Mouse (Mus musculus) retina, postnatal 1 day (tissue): Measurements from ENCODE around the gene Ptp4a2.

Experiments used
- DNase-seq: peaks from one replicate; pipeline ENCODE4 v3.0.0-alpha.2; 2012

Ptp4a2 gene

GRCm38 (mm10) chr4:129797985-129798384 is 13.0 kb upstream of the Ptp4a2 start:
- no peak for DNase-seq

- DNase-seq, result no peak
Measured at GRCm38 (mm10) chr4:129803368-129803767, 7.7 kb upstream of the Ptp4a2 start.

- DNase-seq, result no peak
Measured at GRCm38 (mm10) chr4:129805059-129805458, 6.0 kb upstream of the Ptp4a2 start.

DNA sequence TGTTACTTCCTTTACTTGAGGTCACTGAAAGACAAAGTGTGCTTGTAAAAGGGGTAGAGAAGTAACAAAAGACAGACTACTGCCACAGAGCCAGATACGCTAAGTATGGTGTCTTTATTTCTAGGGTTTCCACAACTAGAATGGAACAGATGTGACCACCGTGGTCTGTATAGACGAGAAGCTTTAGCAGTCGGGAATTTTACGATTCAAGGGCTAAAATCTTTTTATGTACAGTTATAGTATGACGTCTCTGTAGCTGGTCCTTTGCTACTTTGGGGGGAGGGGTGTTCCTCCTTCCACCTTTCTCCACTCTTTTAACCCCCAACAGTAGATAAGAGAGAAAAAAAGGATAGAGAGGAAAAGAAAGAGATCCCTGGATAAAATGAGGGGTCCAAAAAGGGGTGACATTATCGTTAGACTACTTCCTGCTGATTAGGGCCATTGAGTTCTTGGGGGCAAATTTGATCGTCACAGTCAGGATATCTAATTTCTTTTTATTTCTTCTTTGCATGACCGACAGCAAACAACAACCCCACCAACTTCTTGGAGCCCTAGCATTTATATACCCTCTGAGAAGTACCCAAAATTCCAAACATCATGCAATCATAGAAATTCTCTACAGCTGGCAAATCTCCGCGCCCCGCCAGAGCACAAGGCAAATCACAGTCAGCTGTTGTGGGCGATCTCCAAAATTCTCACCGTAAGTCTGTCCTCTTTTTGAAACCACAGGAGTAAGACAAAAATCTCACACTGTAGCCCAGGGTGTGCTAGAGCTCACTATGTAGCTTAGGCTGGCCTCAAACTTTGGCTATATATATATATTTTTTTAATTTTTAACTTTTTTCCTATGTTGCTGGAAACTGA is 818 bp downstream of the Ptp4a2 start:
- DNase-seq, result no peak

DNA sequence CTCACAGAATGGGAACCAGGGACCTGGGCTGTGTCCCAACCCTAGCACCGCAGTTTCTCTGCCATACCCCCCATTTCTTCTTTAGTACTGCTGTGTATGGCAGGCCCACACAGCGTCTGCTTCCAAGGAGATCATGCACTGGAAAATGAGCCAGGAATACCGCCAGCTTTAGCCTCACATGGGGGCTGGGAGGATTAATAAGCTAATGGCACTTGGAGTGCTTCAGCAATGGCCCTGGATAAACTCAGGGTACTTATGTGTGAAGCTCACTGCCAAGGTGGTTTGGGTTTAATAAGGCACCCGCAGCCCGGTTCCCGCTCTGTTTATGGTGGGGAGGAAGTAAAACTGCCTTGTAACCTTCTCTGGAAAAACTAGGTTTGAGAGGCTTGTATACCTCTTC is 6.6 kb downstream of the Ptp4a2 start:
- peak; percentile 51 for DNase-seq

DNA sequence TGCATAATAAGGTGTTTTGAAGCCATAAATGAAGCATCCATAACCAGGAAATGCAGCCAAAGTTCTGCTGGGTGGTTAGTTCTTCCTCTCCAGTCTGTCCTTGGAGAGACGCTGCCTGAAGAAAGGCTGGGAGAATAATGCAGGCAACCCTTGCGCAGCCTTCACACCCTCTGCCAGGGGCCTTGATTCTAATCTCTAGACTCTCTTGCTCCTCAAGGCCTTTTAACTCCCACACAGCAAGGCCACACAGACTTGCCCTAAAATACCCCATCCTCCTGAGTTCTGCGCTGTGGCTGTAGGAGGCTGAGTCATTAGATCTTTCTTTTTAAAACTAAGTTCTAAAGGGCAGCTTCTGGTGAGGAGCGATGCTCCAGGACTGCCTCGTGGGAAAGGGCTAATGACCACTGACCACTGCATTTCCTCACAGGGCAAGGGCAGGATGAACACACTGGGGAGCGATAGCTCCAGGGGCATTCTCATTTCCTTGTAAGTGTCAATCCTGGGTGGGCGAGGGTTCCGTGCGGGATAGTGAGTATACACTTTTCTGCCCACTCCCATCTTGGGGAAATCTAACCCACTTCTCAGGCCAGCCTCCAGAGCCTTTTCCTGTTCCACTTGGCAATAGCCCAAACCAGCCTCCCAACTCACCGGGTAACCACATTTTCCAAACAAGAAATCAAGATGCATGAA is 7.6 kb downstream of the Ptp4a2 start:
- DNase-seq, result no peak

DNA sequence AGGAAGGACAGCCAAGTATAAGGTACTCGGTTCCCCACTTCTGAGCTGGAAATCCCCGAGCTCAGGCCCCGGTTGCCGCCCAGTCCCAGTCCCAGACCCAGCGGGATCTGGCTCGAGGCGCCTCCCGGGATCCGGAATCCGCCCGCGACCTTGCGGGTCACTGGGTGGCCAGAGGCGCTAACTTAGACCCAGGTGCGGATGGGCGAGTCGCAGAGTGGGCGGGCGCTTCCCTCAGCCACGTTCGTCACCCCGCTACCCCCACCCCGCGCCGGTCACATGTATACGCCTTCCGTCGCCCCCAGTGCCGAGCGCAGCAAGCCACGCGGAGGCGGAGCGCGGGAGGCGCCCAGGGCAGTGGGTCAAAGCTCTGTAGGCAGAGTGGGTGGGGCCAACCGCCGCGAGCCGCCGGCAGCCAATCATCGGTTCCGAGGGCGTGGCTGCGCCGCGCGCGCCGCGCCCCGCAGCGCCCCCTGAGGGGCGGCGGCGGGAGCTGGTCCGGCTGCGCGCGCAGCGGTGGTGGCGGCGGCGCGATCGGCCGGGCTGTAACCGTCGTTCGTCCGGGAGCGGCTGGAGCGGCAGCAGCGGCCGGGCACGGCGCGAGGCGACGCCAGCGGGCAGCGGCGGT is 8.8 kb downstream of the Ptp4a2 start:
- peak; percentile 97 for DNase-seq

- DNase-seq, result peak; percentile 87
Measured at GRCm38 (mm10) chr4:129820417-129821086, 9.5 kb downstream of the Ptp4a2 start.

GRCm38 (mm10) chr4:129821087-129821616 is 10.1 kb downstream of the Ptp4a2 start:
- DNase-seq, result no peak

DNA sequence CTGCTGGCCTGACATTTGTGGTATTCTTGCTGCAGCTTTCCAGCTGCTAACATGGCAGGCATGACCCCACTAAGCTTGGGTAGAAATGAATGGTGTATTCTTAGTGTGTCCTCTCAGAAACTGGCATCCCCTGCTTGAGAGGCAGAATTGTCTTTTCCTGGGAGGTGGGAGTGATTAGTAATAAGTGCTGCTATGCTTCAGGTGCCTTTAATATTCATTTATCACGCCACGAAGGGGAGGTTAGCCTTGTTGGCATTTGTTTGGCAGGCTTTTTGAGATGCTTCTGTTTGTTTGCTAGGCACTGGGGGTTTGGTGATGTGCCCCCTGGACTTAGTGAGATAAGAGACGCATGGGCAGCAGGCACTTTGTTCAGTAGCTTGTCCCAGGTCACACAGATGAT is 11.3 kb downstream of the Ptp4a2 start:
- no peak for DNase-seq

DNA sequence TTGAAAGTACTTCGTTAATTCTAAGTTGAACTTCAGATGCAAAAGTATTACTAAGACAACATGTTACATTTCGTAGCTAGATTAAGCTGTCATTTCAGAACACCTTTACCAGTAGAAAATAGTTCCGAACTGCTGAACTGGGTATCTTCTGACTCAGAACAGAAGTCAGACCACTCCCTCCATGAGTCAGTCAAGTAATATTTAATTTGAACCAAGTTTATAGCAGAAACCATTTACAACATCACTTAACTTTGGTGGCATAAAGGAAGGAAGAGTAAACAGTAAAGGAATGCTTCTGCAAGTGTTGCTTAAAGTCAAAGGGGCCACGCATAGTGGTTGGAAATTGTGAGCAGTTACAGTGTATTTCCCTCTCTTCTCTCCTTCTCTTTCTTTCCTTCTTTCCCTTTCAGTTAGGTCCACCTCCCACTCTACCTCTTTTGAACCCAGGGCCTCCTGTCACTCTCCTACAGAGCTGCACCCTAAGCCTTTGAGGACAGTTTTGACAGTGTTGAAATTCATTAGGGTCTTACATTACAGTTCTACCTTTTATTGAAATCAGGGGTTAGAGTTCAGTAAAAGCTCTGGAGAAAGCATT is 12.3 kb downstream of the Ptp4a2 start:
- DNase-seq, result no peak

DNA sequence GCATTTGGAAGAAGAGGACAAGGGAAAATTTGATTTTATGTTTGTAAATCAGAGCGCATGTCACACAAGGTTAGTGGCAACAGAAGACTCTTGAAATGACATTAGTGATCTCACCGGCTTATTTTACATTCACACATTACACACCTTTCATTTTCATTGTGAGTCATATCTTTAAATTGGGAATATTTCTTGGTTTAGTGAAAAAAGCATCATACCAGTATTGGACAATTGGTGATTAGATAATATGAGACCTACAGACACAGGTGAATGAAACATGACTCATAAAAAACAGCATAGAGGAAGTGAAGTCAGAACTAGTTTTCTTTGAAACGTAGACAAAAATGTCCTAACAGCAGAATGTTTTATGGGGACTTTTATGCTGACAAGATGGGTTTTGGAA is 16.6 kb downstream of the Ptp4a2 start:
- DNase-seq, result no peak

GRCm38 (mm10) chr4:129828081-129828480 is 17.1 kb downstream of the Ptp4a2 start:
- DNase-seq, result no peak

- no peak for DNase-seq
Measured at GRCm38 (mm10) chr4:129829799-129830198, 18.8 kb downstream of the Ptp4a2 start.

GRCm38 (mm10) chr4:129830343-129830944 is 19.4 kb downstream of the Ptp4a2 start:
- no peak for DNase-seq

DNA sequence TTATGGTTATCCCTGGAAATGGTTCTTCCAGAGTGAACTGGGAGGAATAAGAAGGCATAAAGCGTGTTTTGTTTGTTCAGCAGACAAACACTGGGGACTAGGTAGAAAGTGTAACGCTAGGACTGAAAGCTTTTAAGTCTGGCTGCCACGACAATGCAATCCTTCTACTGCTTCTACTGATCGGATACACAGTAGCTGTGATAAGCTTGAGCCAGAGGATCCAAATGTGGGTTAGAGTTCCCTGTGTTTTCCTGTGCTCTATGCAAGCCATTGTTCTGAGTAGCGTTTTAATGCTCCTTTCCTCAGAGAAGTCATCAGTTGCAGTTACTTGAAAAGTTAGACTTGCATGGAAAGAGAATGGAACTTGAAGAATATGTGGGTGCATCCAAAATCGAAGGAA is 23.6 kb downstream of the Ptp4a2 start:
- no peak for DNase-seq

DNA sequence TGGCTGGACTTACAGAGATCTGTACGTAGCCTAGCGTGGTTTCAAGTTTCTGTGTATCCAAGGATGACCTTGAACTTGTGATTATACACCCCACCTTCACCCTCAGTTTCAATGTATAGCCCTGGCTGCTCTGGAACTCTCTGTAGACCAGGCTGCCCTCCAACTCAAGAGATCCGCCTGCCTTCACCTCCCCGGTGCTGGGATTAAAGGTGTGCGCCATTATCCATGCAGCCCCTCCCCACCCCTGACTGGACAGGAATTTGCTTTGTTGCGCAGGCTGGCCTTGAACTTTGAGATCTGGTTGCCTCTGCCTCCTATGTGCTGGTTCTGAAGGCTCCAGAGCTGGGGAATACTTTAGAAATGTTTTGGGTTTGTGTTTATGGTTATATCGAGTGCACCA is 24.3 kb downstream of the Ptp4a2 start:
- no peak for DNase-seq

DNA sequence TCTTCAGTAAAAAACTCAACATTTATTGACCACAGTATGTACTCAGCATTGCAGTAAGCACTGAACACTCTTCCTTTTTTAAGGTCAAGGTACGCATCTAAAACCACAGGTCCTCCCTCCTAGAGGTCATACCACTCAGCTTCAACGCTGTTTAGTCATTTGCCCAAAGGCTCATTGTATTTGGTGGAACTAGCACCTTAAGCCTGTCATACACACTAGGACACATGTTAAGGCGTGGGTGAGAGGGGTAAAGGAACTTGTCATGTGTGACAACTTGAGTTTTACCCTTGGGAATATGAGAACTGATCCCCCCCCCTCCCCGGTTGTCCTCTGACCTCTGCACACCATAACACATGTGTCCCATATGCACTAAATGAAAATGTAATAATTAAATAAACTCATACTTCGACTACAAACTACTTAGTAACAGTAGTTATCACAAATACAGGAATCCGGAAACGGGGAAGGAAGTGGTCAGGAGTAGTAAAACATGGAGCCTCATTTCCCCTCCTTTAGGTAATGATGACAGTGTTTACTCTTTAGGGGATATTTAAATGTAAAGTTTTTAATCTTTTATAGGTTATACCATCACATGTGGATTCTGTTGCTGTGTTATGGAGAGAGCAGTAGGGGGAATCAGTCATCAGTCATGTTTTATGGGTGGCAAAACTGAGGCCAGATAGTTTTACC is 29.0 kb downstream of the Ptp4a2 start:
- no peak for DNase-seq

DNA sequence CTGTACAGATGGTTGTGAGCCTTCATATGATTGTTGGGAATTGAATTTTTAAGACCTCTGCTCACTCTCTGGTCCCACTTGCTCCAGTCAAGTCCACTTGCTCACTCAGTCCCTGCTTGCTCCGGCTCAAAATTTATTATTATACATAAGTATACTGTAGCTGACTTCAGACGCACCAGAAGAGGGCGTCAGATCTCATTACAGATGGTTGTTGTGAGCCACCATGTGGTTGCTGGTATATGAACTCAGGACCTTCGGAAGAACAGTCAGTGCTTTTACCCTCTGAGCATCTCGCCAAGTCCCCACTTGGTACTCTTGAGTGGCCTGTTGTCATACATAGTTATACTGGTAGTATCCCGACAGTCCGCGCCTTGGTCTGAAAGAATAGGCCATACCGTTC is 35.8 kb downstream of the Ptp4a2 start:
- DNase-seq, result no peak

DNA sequence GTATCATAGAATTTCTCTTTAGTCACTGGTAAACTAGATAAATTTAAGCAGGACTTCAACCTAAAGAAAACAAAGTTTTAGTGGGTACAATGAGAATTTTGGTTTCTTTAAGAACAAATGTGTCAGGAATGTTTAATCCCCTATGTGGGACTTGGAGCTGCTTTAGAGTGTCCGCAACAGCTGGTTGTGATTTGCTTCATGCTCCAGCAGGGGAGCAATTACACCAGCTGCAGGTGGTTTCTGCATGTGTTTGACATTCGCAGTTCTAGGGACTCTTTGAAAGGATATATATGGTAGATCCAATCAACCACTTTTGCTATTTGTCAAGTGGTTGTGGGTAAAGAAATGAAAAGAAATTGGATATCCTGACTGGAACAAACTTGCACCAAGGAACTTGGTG is 39.5 kb downstream of the Ptp4a2 start:
- DNase-seq, result no peak

GRCm38 (mm10) chr4:129851861-129852260 is 40.8 kb downstream of the Ptp4a2 start:
- no peak for DNase-seq

DNA sequence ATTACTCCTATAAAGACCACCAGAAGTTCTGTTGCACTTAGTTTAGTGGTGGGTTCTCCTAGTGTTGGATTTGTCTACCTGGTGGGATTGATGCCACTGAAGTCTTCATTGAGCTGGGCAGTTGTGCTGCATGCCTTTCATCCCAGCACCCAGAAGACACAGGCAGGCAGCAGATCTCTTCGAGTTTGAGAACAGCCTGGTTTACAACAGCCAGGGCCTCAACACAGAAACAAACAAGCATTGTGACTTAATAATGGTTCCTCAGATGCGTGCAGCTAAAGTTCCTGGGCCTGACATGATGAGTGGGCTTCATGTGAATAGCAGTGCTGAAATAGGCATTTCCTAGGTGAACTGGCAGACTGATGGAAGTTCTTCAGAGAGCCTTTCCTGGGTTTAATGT is 42.0 kb downstream of the Ptp4a2 start:
- DNase-seq, result no peak
